Mouse (Mus musculus) mature B cell (primary cell): ENCODE results near the gene Kcnab1.

Experiments
- in situ Hi-C: fragments of 300-500 bp; cut with MboI; formaldehyde crosslinking; loops from 2 replicates; pipeline ENCODE4 v1.14.3; 2019

Kcnab1 gene

DNA sequence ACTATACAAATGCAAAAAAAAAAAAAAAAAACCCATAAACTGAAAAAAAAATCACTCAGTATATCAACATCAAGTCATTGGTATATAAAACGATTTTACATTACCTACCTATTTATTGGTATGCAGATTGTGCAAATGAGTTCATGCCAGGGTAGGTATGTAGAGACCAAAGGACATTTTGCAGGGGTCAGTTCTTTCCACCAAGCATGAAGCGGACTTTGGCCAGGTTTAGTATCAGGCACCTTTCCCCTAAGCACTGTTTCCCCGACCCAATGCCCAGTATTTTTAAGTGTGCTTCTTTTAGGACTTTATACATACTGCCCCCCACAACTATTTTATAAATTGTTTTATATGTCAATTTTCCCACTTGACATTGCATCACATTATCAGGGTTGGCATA, 310.5 kb downstream of the Kcnab1 start:
- in situ Hi-C loops = no loop called here
